Mouse (Mus musculus) lung, embryonic 14.5 days (tissue): ENCODE measurements at regions not wholly inside any gene's neighbourhood (a gene's known extent, or its start where the extent isn't known, plus 50 kb on each side); places are given as distances from the start of the nearest gene placed in this dataset.

Experiments
- ATAC-seq: fragments of 200-750 bp; cut with Nextera tagmentation; 2 replicates; pipeline ENCODE4 v1.8.0; 2017; ENCODE audit warnings: mild to moderate bottlenecking, moderate TSS enrichment, moderate library complexity; ENCODE audit not compliant: insufficient read depth
- DNase-seq: peaks from one replicate; pipeline ENCODE4 v3.0.0-alpha.2; 2015
- H3K27ac ChIP-seq: fragments of 300-500 bp; sonication (generic); 2 replicates; pipeline ENCODE4 v1.5.1; 2014; ENCODE audit warnings: low read depth, mild to moderate bottlenecking, moderate library complexity
- H3K27me3 ChIP-seq: fragments of 300-500 bp; sonication (generic); 2 replicates; pipeline ENCODE4 v1.6.1; 2014; ENCODE audit warnings: low read length, control low read depth; ENCODE audit not compliant: insufficient read depth
- H3K36me3 ChIP-seq: fragments of 300-500 bp; sonication (generic); 2 replicates; pipeline ENCODE4 v1.6.1; 2014; ENCODE audit warnings: control low read depth; ENCODE audit not compliant: insufficient read depth
- H3K4me1 ChIP-seq: fragments of 300-500 bp; sonication (generic); 2 replicates; pipeline ENCODE4 v1.6.1; 2014; ENCODE audit warnings: antibody characterized with exemption, control low read depth; ENCODE audit not compliant: insufficient read depth
- H3K4me2 ChIP-seq: fragments of 300-500 bp; sonication (generic); 2 replicates; pipeline ENCODE4 v1.6.1; 2014; ENCODE audit warnings: mild to moderate bottlenecking
- H3K4me3 ChIP-seq: fragments of 300-500 bp; sonication (generic); 2 replicates; pipeline ENCODE4 v1.5.1; 2014; ENCODE audit warnings: low read depth, low read length
- H3K9ac ChIP-seq: fragments of 300-500 bp; sonication (generic); 2 replicates; pipeline ENCODE4 v1.6.1; 2014
- H3K9me3 ChIP-seq: fragments of 300-500 bp; sonication (generic); 2 replicates; pipeline ENCODE4 v1.6.1; 2016; ENCODE audit warnings: low read depth, low read length, control low read depth
- CTCF ChIP-seq: IDR thresholded peaks from 2 replicates; pipeline ENCODE4 v1.5.1; 2016; ENCODE audit warnings: antibody characterized with exemption, low read depth
- WGBS: fragments of 180-500 bp; shearing (Covaris S2); extraction: QIAGEN DNeasy Blood & Tissue Kit; methylation state at CpG from one replicate; pipeline ENCODE4 v1.1.7; 2014; 5-methylcytosine and 5-hydroxymethylcytosine counted together

GRCm38 (mm10) chr5:90706350-90706749 lies 52.8 kb upstream of the Cxcl5 start:
- H3K9me3 ChIP-seq = no peaks in the 10 kb centered on the region
- 82% methylated on average over 3 of the region's 3 CpGs for WGBS
- no peak for TF ChIP-seq CTCF
- ATAC-seq (no peak), DNase-seq (no peak)
- H3K9ac ChIP-seq = no peak overlapping the region
- H3K27ac ChIP-seq = no peak overlapping the region
- H3K4me1 ChIP-seq = no peaks in the 10 kb centered on the region
- no peak overlapping the region for H3K4me2 ChIP-seq
- no peaks in the 10 kb centered on the region for H3K36me3 ChIP-seq
- no peak overlapping the region for H3K4me3 ChIP-seq
- no peaks in the 10 kb centered on the region for H3K27me3 ChIP-seq

- TF ChIP-seq CTCF = no peak
- no peak overlapping the region for H3K27ac ChIP-seq
- H3K27me3 ChIP-seq = no peaks in the 10 kb centered on the region
- no peaks in the 10 kb centered on the region for H3K4me1 ChIP-seq
- H3K4me2 ChIP-seq = no peak overlapping the region
- WGBS = 70% methylated on average over 6 of the region's 6 CpGs
- DNase-seq = no peak
- no peak for ATAC-seq
- H3K4me3 ChIP-seq = no peak overlapping the region
- H3K9me3 ChIP-seq = no peaks in the 10 kb centered on the region
- H3K9ac ChIP-seq = no peak overlapping the region
- H3K36me3 ChIP-seq = no peaks in the 10 kb centered on the region
Observed at GRCm38 (mm10) chr5:90703653-90704052, 55.5 kb upstream of the Cxcl5 start.

GRCm38 (mm10) chr5:90700178-90700577 lies 59.0 kb upstream of the Cxcl5 start:
- Histone ChIP-seq H3K27me3 (no peaks in the 10 kb centered on the region), H3K27ac (no peak overlapping the region), H3K36me3 (no peaks in the 10 kb centered on the region), H3K4me2 (no peak overlapping the region), H3K4me3 (no peak overlapping the region), H3K9ac (no peak overlapping the region), H3K9me3 (no peaks in the 10 kb centered on the region), H3K4me1 (no peaks in the 10 kb centered on the region)
- ATAC-seq (no peak), DNase-seq (no peak)
- no peak for TF ChIP-seq CTCF
- 85% methylated on average over 7 of the region's 7 CpGs for WGBS

DNA sequence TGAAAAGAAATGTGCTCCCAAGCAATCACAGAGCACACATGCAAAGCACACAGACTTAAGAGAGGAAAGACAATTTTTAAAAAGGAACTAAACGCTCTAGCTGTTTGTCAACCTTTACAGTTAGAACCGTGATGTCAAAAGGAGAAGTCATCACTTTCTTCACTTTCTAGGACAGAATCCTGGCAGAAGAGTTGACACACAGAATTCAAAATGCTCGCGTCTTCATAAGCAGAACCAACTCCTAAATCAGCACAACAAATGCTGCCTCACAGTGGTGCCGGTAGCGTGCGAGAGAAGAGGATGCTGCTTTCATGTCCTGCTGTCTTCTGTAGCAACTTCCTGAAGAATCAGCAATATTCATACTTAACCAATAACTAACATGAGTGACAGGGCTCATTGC lies 55.6 kb upstream of the Rassf6 start:
- Histone ChIP-seq H3K36me3 (no peaks in the 10 kb centered on the region), H3K27ac (no peak overlapping the region), H3K27me3 (no peaks in the 10 kb centered on the region), H3K4me3 (no peak overlapping the region), H3K9ac (no peak overlapping the region), H3K4me2 (no peak overlapping the region), H3K4me1 (no peaks in the 10 kb centered on the region), H3K9me3 (no peaks in the 10 kb centered on the region)
- no peak for TF ChIP-seq CTCF
- ATAC-seq (no peak), DNase-seq (no peak)
- WGBS = 83% methylated on average over 7 of the region's 7 CpGs

DNA sequence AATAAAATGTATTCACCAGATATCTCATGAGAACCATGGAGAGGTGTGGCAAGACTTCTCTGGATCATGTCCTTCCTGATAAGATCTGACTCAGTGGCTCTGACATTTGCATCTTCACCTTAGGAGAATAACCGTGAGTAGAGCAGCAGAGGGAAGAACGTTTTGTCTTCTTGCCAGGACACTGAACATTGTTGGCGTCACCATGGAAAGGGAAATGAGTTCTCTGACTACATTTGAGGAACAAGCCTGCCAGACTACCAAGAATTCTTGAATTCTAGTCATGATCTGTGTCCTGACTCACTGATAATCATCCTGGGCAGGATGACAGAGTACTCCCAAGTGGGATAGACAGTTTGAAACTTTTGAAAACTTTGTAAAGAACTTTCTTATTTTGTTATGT lies 54.0 kb upstream of the Rassf6 start:
- TF ChIP-seq CTCF = no peak
- WGBS = 73% methylated on average over 3 of the region's 3 CpGs
- H3K27ac ChIP-seq = no peak overlapping the region
- no peak overlapping the region for H3K4me2 ChIP-seq
- H3K36me3 ChIP-seq = no peaks in the 10 kb centered on the region
- ATAC-seq = no peak
- H3K9ac ChIP-seq = no peak overlapping the region
- H3K4me3 ChIP-seq = no peak overlapping the region
- H3K4me1 ChIP-seq = 0 out of 2 replicates have a peak, but pooled peaks cover 4% of the 10 kb centered on the region
- H3K9me3 ChIP-seq = no peaks in the 10 kb centered on the region
- DNase-seq = no peak
- no peaks in the 10 kb centered on the region for H3K27me3 ChIP-seq

GRCm38 (mm10) chr5:90690746-90691145 lies 50.3 kb upstream of the Rassf6 start:
- no peak overlapping the region for H3K4me3 ChIP-seq
- no peaks in the 10 kb centered on the region for H3K9me3 ChIP-seq
- H3K27ac ChIP-seq = no peak overlapping the region
- 0 out of 2 replicates have a peak, but pooled peaks cover 4% of the 10 kb centered on the region for H3K4me1 ChIP-seq
- 50% methylated on average over 7 of the region's 7 CpGs for WGBS
- DNase-seq = peak; percentile 75
- H3K4me2 ChIP-seq = no peak overlapping the region
- peak; percentile 54; the same call in 1 of the 2 replicates for ATAC-seq
- H3K36me3 ChIP-seq = no peaks in the 10 kb centered on the region
- no peaks in the 10 kb centered on the region for H3K27me3 ChIP-seq
- H3K9ac ChIP-seq = no peak overlapping the region
- TF ChIP-seq CTCF = no peak
